Mouse (Mus musculus): ENCODE measurements around the gene Slc11a1.

DNA sequence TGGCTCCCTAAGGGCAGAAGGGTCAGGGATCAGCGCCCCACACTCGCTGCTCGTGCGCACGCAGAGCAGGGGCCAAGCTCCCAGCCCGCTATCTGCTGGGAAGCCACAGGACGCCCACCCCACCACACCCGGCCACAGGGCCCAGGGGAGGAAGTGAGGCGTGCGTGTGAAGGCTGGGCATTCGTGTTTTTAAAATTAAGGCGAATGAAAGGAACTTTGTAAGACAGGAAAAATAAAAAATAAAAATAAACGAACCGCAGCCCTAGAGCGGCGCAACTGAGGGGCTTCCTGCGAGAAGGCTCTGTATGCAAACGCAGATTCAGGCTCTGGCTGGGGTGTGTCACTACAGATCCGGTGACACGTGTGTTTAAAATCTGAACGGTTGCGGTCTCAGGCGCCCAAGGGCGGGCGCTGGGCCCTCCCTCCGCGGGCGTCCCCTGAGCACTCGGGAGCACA is 14.9 kb downstream of the Slc11a1 start:
- TF ChIP-seq CTCF (IDR thresholded peaks at IDR 0.05; ENCODE audit: insufficient read depth, low read depth, low read length) (no peak), POLR2A (IDR thresholded peaks at IDR 0.05; ENCODE audit: insufficient read depth, low read depth, low read length) (no peak)
